Mouse (Mus musculus) erythroblast, embryonic 14.5 days (primary cell): ENCODE measurements around the gene Angel1.

ENCODE experiments used
- GATA1 ChIP-seq: IDR thresholded peaks from 2 replicates; pipeline ENCODE4 v1.6.1; 2012; ENCODE audit warnings: low read length, inconsistent platforms, mixed read lengths
- TAL1 ChIP-seq: IDR thresholded peaks from 3 replicates; pipeline ENCODE4 v1.6.1; 2012; ENCODE audit warnings: low read length, inconsistent platforms, mixed read lengths

GRCm38 (mm10) chr12:86700927-86701310, 25.3 kb downstream of the Angel1 start:
- TF ChIP-seq TAL1 (no peak), GATA1 (no peak)
